Mouse (Mus musculus): Measurements from ENCODE around the gene Olfr111. TPM values are rescaled to one million over a fixed set of nuclear protein-coding genes. Genes with fewer than 3 reads are reported as not detected.

Olfr111 gene
- not detected for polyA plus RNA-seq (2014; fragmentation: Illumina TruSeq; extraction: RNeasy Lipid Tissue Mini Kit (QIAGEN cat#74804); ENCODE audit: low read depth, low replicate concordance)

GRCm38 (mm10) chr17:37507730-37508129, at the start of gene Olfr111:
TSS of gene Olfr111 (plus strand) at chr17:37508030.

DNA sequence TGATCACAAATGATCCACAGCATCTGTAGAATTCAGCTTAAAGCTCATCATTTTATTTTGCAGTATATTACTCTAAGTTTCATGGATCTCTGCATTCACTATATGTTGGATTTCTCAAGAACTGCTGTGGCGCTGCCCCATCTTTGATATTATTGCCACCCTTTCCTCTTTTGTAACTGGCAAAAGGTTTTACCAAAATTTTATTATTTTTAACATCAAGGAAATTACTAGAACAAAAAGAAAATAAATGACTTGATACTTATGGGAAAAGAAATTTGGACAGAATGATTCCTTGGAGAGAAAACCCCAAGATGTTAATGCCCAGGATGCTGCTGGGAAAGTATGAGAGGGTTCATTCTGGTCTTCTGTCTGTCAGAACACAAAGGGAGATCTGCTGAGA, 49.2 kb upstream of the Olfr111 start, which contains the start of gene Olfr109:
Gene Olfr109, plus strand, starts transcription at position 301 of the 400 bp plus-strand sequence.

GRCm38 (mm10) chr17:37483452-37483851, 24.4 kb upstream of the Olfr111 start, which contains the start of gene H2-M2:
TSS of gene H2-M2 (minus strand) at chr17:37483552.

GRCm38 (mm10) chr17:37491930-37492518, 15.8 kb upstream of the Olfr111 start, which contains the start of gene Olfr110:
TSS of gene Olfr110 (plus strand) at chr17:37492468.

DNA sequence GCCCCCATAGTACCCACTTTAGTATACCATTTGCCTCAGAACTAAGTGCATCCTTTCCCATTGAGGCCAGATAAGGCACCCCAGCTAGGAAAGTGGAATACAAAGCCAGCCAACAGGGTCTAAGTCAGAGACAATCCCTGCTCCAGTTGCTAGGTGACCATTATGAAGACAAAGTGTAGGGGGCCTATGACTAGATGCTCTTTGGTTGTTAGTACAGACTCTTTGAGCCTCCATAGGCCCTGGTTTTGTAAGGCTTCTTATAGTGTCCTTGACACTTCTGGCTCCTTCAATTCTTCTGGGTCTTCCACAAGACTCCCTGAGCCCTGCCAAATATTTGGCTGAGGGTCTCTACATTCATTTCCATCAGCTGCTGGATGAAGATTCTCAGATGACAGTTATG, 61.5 kb downstream of the Olfr111 start, which contains the start of gene Olfr112:
Gene Olfr112, minus strand, starts transcription at position 101 of the 400 bp plus-strand sequence.

GRCm38 (mm10) chr17:37577563-37577962, 69.7 kb downstream of the Olfr111 start, which contains the start of gene Olfr113:
TSS of gene Olfr113 (minus strand) at chr17:37577663.

Other genes starting within 250 kb of the Olfr111 start
- gene Olfr98, start 244.3 kb upstream of the Olfr111 start, polyA plus RNA-seq (2014; fragmentation: Illumina TruSeq; extraction: RNeasy Lipid Tissue Mini Kit (QIAGEN cat#74804); ENCODE audit: low read depth, low replicate concordance): not detected
- gene H2-M3, start 237.8 kb upstream of the Olfr111 start, polyA plus RNA-seq (2014; fragmentation: Illumina TruSeq; extraction: RNeasy Lipid Tissue Mini Kit (QIAGEN cat#74804); ENCODE audit: low read depth, low replicate concordance): 0.85 TPM
- not detected for gene Olfr99, start 224.6 kb upstream of the Olfr111 start, polyA plus RNA-seq (2014; fragmentation: Illumina TruSeq; extraction: RNeasy Lipid Tissue Mini Kit (QIAGEN cat#74804); ENCODE audit: low read depth, low replicate concordance)
- not detected for gene Olfr101, start 203.7 kb upstream of the Olfr111 start, polyA plus RNA-seq (2014; fragmentation: Illumina TruSeq; extraction: RNeasy Lipid Tissue Mini Kit (QIAGEN cat#74804); ENCODE audit: low read depth, low replicate concordance)
- not detected for gene Olfr102, start 191.0 kb upstream of the Olfr111 start, polyA plus RNA-seq (2014; fragmentation: Illumina TruSeq; extraction: RNeasy Lipid Tissue Mini Kit (QIAGEN cat#74804); ENCODE audit: low read depth, low replicate concordance)
- gene Olfr103, start 168.3 kb upstream of the Olfr111 start, polyA plus RNA-seq (2014; fragmentation: Illumina TruSeq; extraction: RNeasy Lipid Tissue Mini Kit (QIAGEN cat#74804); ENCODE audit: low read depth, low replicate concordance): not detected
- not detected for gene Olfr104-ps, start 148.4 kb upstream of the Olfr111 start, polyA plus RNA-seq (2014; fragmentation: Illumina TruSeq; extraction: RNeasy Lipid Tissue Mini Kit (QIAGEN cat#74804); ENCODE audit: low read depth, low replicate concordance)
- gene Olfr105-ps, start 129.0 kb upstream of the Olfr111 start, polyA plus RNA-seq (2014; fragmentation: Illumina TruSeq; extraction: RNeasy Lipid Tissue Mini Kit (QIAGEN cat#74804); ENCODE audit: low read depth, low replicate concordance): not detected
- not detected for gene Olfr106-ps, start 117.6 kb upstream of the Olfr111 start, polyA plus RNA-seq (2014; fragmentation: Illumina TruSeq; extraction: RNeasy Lipid Tissue Mini Kit (QIAGEN cat#74804); ENCODE audit: low read depth, low replicate concordance)
- gene Olfr107, start 108.8 kb upstream of the Olfr111 start, polyA plus RNA-seq (2014; fragmentation: Illumina TruSeq; extraction: RNeasy Lipid Tissue Mini Kit (QIAGEN cat#74804); ENCODE audit: low read depth, low replicate concordance): not detected
- gene Olfr108, start 62.5 kb upstream of the Olfr111 start, polyA plus RNA-seq (2014; fragmentation: Illumina TruSeq; extraction: RNeasy Lipid Tissue Mini Kit (QIAGEN cat#74804); ENCODE audit: low read depth, low replicate concordance): not detected
- gene Olfr109, start 49.1 kb upstream of the Olfr111 start, polyA plus RNA-seq (2014; fragmentation: Illumina TruSeq; extraction: RNeasy Lipid Tissue Mini Kit (QIAGEN cat#74804); ENCODE audit: low read depth, low replicate concordance): not detected
- gene H2-M2, start 24.5 kb upstream of the Olfr111 start, polyA plus RNA-seq (2014; fragmentation: Illumina TruSeq; extraction: RNeasy Lipid Tissue Mini Kit (QIAGEN cat#74804); ENCODE audit: low read depth, low replicate concordance): not detected
- gene Olfr110, start 15.6 kb upstream of the Olfr111 start, polyA plus RNA-seq (2014; fragmentation: Illumina TruSeq; extraction: RNeasy Lipid Tissue Mini Kit (QIAGEN cat#74804); ENCODE audit: low read depth, low replicate concordance): not detected
- not detected for gene Olfr112, start 61.4 kb downstream of the Olfr111 start, polyA plus RNA-seq (2014; fragmentation: Illumina TruSeq; extraction: RNeasy Lipid Tissue Mini Kit (QIAGEN cat#74804); ENCODE audit: low read depth, low replicate concordance)
- gene Olfr113, start 69.6 kb downstream of the Olfr111 start, polyA plus RNA-seq (2014; fragmentation: Illumina TruSeq; extraction: RNeasy Lipid Tissue Mini Kit (QIAGEN cat#74804); ENCODE audit: low read depth, low replicate concordance): not detected
- gene Olfr114, start 84.7 kb downstream of the Olfr111 start, polyA plus RNA-seq (2014; fragmentation: Illumina TruSeq; extraction: RNeasy Lipid Tissue Mini Kit (QIAGEN cat#74804); ENCODE audit: low read depth, low replicate concordance): not detected
- gene Olfr115, start 119.1 kb downstream of the Olfr111 start, polyA plus RNA-seq (2014; fragmentation: Illumina TruSeq; extraction: RNeasy Lipid Tissue Mini Kit (QIAGEN cat#74804); ENCODE audit: low read depth, low replicate concordance): not detected
- not detected for gene Olfr116, start 119.2 kb downstream of the Olfr111 start, polyA plus RNA-seq (2014; fragmentation: Illumina TruSeq; extraction: RNeasy Lipid Tissue Mini Kit (QIAGEN cat#74804); ENCODE audit: low read depth, low replicate concordance)
- not detected for gene Olfr117, start 155.8 kb downstream of the Olfr111 start, polyA plus RNA-seq (2014; fragmentation: Illumina TruSeq; extraction: RNeasy Lipid Tissue Mini Kit (QIAGEN cat#74804); ENCODE audit: low read depth, low replicate concordance)
- gene Olfr118, start 159.0 kb downstream of the Olfr111 start, polyA plus RNA-seq (2014; fragmentation: Illumina TruSeq; extraction: RNeasy Lipid Tissue Mini Kit (QIAGEN cat#74804); ENCODE audit: low read depth, low replicate concordance): not detected
- gene Olfr119, start 188.5 kb downstream of the Olfr111 start, polyA plus RNA-seq (2014; fragmentation: Illumina TruSeq; extraction: RNeasy Lipid Tissue Mini Kit (QIAGEN cat#74804); ENCODE audit: low read depth, low replicate concordance): not detected
- gene Olfr120, start 213.8 kb downstream of the Olfr111 start, polyA plus RNA-seq (2014; fragmentation: Illumina TruSeq; extraction: RNeasy Lipid Tissue Mini Kit (QIAGEN cat#74804); ENCODE audit: low read depth, low replicate concordance): not detected
- gene Olfr121, start 240.8 kb downstream of the Olfr111 start, polyA plus RNA-seq (2014; fragmentation: Illumina TruSeq; extraction: RNeasy Lipid Tissue Mini Kit (QIAGEN cat#74804); ENCODE audit: low read depth, low replicate concordance): not detected